Mouse (Mus musculus) c-Kit-positive CD71-negative TER-119-negative erythroid progenitor cells, embryonic 14.5 days (primary cell): ENCODE results near the gene Dusp7.

Experiments
- DNase-seq: peaks from one replicate; pipeline ENCODE4 v3.0.0-alpha.2; 2013; ENCODE audit warnings: low read depth

Dusp7 gene

DNA sequence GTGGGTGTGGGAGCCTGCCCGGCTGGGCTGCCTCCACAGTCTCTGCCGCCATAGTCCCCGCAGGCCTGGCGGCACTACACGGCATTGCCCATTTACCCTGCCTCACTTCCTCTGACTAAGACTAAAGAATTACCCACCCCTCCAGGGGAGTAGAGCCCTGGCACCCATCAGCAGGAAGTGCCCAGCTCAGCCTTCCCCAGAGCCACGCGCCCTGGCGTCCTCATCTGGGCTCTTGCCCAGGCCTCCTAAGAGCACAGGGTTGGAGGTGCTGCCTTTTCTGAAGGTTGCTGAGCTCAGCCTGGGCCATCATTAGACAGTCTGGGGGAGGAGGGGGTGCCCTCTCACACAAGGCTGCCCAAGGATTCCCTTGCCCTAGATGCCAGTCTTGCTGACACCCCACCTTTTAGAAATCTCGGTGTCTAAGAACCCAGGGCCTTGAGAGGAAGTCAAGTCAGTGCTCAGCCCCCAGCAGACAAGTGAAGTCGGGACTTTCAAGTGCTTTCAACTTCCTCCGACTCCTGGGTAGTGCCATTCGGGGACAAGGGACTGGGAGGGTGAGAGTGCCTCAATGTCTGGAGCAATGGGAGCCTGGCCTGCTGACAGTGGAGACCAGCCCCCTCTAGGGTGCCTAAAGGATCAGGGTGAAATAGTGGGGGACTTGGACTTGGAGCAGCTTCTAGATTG lies 17.9 kb downstream of the Dusp7 start:
- no peak for DNase-seq

DNA sequence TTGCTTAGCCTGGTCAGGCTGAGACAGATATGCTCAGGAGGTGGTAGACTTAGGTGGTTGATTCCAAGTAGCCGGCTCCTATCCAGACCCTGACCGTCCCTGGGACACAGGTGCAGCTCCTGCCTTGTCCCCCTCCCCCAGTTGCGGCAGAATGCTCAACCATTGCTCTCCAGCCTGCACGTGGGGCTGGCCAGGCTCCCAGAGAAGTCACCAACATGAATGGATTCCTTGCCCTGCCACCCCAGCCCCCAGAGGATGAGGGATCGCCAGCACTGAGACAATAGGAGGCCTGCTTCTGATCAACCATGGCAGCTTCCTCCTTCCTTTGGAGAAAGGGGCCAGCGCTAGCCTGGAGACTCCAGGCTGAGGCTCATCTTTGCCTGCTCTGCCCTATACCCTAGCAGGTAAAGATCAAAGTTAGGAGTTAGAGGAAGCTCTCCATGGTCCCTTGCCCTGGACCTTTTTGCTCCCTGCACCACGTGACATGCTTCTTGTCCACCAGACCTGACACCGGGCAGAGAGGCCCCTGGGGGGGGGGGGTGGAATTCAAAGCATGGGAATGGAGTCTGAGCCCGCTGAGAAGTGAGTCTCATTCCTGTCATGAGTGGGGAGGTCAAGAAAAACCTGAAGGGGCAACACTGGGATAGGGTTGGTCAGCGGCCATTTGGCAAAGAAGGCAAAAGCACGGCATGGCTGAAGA lies 24.5 kb downstream of the Dusp7 start:
- DNase-seq, result no peak

DNA sequence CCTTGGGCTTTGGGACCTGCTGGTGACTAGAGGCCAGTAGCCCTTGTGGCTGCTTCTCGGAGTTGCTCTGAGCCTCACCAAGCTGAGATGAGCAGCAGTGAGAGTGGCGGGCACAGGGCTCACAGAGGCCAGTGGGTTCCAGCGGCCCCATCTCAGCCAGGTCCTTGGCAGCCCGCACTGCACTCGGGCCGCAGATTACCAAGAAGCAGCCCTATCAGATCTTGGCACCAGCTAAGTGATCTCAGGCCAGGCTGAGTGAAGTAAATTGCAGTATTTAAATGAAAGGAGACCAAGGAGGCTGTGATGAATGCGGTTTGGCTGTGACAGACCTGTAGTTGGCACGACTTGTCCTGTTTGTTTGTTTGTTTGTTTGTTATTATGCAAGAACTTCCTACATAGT lies 25.1 kb downstream of the Dusp7 start:
- DNase-seq, result no peak

DNA sequence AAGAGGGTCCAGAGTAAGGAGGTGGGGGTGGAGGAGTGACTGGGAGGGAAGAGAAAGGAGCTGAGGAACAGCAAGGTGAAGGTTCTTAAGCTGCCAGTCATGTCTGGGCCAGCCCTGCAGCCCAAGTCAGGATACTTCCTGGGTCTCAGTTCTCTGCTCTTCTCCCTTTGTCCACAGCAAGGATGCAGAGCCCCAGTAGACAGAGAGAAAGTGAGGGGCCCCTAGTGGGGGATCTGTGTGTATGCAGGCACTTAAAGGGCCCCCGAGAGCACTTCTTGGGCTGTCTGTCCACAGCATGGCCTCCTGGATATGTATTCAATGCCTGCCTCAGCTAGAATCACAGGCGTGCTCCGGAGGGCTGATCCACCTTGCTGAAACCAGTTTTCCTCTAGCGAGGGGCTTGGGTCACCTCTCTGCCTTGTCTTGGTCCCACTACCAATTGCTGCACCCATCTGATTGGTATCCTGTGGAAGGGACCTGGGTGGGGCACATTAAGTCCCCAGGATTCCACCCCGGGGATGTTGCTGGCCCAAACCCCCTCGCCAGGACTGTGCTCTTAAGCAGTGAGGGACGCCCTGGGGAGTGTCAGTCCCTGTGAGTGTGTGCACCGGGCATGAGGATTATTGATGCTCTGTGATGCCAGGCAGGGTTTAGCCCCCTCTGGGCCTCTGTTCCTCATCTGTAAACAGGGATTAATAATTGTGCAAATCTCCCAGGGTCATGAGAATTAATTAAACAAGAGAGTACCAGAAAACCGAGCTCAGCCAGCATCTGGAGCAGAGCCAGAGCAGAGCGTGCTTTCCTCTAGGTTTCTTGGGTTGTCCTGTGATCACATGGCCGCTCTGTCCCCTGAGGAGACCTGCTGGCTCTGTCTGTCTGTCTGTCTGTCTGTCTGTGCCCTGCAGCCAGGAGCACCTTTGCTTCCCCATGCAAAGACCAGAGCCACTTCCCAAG lies 26.5 kb downstream of the Dusp7 start:
- no peak for DNase-seq

DNA sequence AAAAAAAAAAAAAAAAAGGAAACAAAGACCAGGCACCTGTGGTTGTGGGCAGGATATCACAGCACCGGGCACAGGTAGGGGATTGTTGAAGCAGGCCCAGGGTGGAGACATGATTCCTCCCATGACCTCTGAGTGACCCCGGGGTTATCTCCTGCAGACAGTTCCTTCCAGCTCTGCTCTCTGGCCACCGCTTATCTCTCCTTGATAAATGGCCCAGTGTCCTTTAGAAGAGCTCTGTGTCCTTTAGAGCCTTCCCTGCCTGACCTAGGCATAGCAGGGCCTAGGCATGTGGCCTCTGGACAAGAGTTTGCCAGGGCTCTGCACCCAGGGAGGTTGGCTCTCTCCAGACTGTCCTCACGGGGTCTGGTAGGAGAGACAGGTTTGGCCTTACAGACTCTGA lies 29.3 kb downstream of the Dusp7 start:
- no peak for DNase-seq

DNA sequence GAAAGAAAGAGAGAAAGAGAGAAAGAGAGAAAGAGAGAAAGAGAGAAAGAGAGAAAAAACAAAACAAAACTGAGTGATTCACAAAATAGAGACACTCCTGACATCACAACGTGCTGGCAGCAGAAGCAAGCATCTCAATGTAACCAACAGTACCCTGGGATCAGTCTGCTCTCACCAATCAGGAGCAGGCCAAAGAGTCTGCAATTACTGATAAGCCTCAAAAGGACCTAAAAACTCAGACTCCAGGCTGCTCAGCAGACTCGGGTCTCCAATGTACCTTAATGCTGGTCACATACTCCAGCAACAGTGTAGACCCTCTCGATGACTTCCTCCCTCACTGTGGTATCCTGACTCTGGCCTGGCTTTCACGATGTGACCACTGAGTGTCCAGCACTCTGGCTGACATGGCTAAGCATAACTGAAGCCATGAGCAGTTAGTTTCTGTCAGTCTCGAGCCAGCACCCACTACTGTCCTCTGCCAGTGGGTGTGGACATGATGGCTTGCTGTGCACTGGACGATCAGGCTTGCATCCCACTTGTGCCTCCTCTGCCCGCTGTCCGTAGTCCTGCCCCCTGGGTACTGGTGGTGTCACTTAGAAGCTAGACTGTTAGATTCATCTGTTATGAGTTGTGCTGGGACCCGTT lies 30.4 kb downstream of the Dusp7 start:
- DNase-seq, result no peak

DNA sequence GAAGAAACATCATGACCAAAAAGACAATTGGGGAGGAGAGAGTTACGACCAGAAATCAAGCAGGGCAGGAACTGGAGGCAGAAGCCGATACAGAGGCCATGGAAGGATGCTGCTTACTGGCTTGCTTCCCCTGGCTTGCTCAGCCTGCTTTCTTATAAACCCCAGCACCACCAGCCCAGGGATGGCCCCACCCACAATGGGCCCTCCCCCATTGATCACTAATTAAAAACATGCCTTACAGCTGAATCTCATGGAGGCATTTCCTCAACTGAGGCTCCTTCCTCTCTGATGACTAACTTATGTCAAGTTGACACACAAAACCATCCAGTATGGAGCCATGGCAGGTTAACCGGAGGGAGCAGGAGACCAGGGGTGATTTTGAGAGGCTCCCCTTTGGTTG lies 31.4 kb downstream of the Dusp7 start:
- no peak for DNase-seq

DNA sequence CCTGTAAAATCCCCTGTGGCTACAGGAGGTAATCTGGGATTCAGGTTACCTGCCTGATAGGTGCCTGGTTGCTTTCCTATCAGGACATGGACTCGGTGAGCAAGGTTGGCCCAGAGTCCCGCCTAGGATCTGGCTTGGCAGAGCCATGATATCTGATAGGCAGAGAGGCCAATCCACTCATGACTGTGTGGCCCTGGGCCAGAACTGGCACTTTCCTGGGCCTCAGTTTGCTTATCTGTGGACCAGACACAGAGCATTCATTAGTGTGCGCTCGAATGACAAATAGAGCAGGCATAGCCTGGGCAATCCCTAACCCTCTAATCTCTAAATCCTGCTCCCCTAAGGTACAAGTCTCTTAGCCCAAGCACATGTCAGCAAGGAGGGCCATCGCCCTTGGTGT lies 33.7 kb downstream of the Dusp7 start:
- no peak for DNase-seq

DNA sequence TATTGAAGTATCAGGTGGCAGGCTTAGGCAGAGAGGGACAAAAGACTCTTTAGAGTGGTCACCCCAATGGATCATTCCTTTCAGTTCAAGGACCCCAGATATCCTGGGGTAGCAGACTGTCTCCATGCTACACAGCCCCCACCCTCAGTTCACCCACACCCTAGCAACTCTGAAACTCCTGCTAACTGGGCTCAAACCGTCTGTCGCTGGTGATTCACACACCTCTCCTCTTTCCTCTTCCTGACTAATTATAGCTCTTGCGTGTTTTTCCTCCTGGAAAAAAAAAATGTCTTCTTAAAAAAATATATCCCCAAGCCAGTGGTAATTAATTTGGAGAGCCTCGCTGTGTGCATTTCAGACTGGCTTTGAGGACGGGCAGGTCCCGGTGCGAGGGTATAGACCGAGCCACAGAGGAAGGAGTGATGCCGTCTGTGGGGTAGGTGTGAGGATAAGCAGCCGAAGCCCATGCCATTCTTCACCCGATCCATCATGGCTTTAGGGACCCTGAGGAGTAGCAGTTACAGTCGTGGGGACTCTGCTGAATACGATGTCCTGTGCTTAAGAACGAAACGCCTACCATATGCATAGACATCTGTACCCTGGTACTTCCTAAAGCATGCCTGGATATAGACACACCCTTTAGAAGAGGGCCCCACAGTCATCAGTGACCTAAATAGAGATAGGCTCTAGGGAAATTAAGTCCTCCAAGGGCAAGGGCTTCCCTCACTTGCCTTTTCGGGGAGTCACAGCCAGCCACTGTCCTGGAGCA lies 34.4 kb downstream of the Dusp7 start:
- DNase-seq, result no peak

DNA sequence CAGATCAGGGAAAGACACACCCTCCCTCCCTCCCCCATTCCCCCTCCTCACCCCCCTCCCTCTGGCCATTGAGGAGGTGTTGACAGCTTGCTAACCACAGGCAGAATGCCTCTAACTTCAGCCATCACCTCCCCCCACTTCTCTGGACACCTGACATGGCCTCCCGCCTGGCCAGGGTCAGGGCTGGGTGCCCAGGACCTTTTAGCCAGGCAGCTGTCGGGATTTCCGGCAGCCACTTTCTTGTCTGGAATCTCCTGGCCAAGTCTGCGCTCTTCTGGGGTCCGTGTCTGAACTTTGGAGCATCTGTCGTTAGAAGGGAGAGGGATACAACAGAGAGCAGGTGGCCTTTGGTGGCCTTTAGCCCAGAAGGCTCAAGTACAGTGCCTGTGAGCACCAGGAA lies 36.8 kb downstream of the Dusp7 start:
- DNase-seq, result no peak

DNA sequence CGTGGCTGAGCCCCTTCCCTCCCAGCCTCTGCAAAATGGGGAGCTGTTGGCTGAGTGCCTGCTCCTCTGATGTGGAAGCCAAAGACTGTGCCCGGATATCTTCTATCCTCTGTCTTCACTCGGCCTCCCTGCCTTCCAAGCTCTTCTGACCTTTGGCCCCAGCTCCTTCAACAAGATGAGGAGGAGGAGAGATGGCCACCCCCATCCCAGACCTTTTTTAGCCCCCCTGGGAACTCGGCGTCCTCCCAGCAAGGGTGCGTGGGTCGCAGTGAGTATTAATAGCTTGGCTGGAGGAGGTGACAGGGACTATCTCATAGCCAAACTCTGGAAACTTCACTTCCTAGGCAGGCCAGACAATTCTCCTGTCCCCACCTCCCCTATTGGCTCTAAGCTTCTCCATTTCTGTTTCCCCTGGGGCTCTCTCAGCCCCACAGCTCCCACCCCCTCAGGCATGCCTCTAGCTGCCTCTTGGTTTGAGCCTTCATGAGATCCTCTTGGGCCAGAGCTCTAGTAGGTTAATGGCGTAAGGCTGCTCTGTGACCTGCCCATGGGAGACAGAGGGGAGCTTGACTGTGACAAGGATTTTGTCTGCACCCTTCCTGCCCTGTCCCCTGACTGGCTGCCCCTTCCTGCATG lies 38.1 kb downstream of the Dusp7 start:
- no peak for DNase-seq

DNA sequence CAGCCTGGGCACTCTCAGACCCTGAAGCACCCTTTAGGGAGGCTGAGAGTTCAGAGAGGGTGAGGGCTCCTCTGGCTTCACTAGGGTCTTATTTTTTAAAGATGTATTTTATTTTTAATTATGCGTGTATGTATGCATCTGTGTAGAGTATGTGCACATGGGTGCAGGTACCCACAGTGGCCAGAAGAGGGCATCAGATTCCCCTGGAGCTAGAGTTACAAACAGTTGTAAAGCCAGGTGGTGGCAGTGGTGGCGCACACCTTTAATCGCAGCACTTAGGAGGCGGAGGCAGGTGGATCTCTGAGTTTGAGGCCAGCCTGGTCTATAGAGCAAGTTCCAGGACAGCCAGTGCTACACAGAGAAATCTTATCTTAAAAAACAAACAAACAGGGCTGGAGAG lies 40.7 kb downstream of the Dusp7 start:
- DNase-seq, result no peak

DNA sequence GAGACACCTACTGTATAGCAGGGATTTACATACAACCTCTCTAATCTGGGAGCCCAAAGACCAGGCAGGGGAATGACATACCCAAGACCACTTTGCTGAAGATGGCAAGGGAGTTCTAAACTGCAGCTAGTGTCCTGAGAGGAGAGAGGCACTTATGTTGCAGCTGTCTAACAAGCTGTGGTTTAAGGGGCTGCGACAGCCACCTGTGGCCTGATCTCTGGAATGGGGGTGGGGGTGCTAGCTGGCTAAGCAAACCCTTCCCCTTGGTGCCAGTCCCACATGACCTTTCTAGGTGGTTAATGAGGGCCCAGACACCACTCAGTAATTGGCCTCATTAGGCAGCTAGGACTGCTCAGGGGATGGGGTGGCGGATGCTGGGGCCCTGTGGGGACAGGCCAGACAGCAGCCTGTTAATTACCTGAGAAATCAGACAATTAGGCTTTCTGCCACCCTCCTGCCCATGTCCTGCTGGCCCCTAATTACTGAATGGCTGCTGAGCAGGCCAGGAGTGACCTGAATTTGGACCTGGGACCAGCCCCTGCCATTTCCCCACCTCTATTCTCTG lies 41.7 kb downstream of the Dusp7 start:
- no peak for DNase-seq

DNA sequence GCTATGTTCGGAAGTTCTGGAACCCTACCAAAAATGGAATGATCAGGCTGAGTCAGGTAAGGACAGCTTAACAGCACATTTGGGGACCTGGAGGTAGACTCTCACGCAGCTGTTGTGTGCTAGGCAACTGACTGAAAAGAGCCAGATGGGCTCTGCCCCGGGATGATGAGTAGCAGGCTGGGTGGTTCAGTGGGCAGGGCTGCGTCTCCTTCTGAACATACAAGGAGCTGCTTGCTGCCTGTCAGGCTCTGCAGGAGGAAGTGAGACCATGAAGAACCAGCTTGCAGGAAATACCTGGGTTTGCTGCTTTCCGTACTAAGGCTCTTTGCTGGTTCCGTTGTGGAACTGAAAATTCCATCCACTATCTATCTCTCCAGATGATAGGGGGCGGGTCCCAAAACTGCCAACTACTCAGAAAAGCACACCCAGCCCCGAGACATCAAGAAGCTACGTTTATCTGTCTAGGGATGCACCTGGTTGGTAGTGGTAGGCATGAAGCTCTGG lies 42.7 kb downstream of the Dusp7 start:
- no peak for DNase-seq

DNA sequence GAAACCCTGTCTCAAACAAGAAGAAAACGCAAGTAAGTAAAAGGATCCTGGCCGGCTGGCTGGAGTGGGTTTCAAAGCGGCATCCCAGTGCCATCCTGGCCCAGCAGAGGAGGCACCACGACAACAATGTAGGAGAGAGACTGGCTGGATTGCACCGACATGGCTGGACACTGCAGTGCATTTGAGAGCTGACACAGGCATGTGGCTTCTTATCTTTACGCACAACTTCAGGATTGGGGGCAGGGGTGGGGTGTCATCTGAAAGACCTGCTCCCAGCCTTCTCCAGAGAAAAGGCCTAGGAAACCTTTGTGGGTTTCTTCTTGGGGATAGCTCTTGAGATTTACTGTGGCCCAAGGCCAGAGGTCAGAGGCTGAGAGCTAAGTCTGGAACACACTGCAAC lies 43.3 kb downstream of the Dusp7 start:
- no peak for DNase-seq

DNA sequence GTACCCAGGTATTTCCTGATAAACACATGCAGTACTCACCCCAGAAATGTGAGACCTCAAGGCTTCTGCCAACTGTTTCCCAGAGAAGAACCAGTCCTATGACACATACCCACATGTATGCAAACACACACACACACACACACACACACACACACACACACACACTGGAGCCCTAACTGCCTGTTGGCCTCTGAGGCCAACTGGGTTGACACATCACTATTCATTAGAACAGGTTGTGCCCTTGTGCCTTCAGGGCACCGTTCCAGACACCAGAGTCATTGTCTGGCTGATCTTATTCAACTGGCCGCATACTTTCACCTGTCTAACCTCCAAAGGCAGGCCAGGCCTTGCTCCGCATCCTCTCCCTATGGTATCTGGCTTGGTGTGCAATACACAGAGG lies 43.8 kb downstream of the Dusp7 start:
- no peak for DNase-seq

DNA sequence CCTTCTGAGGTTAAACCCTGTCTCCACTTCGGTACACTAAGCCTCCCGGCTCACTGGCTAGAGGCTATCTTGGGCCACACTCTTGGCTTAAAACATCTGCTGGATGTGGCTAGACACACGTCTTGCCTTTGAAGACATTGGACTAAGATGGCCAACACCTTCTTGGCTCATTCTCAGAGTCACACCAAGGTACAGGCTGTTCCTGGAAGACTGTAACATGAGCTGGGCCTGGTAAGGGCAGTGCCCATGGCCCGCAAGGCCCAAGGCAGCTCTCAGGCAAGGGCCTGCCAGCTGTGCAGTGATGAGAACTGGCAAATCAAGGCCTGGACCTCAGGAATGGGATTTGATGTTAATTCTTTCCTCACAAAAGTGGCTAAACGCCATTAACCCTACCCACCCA lies 45.2 kb downstream of the Dusp7 start:
- no peak for DNase-seq

DNA sequence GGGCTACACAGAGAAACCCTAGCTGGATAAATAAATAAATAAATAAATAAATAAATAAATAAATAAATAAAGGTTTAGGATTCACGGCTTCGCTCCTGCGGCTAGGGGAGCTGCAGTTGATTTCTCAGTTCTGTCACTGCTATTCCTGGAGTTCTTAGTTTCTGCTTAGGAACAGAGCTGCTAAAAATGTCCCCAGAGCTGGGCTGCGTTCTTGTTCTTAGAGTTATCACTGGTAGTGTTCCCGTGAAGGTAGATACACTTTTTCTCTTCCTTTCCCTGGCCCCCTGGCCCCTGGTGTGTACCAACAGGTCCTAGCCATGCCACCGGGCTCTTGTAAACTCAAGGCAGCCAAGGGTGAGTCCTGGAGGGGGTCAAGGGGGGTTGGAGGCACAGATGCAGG lies 48.4 kb downstream of the Dusp7 start:
- DNase-seq, result no peak

DNA sequence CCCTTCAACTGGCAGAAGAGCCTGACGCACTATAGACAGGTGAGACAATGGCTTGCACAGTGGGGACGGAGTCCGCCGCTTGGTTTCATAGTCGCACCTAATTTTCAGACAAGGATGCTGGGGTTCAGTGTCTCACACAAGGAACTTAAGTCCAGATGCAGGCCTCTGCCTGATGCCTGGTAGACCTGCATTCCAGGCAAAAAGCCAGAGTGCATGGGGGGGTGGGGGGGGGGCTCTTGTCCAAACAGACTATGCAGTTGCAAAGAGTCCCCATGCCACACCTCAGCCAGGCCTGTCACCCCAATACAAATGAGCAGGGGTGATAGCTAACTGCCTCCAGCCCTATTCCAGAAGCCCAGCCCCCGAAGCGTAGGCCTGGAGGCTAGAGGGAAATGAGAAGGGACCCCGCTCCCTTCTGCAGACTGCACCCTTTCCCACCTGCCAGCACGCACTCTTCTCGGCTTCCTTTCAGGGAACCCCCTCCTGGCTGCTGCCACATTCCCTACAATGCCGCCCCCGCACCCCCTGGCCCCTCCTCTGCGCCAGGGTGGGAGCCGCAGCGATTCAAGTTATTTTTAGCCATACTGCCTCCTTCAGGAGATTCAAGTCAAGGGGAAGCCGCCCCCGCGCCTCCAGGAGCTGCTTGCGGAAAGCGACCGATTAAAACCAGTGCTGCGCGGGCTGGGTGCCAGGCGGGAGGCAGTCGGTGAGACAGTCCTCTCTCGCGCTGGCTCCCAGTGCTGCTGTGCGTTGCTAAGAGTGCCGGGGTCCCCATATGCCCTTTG lies 49.6 kb downstream of the Dusp7 start:
- DNase-seq, result no peak

DNA sequence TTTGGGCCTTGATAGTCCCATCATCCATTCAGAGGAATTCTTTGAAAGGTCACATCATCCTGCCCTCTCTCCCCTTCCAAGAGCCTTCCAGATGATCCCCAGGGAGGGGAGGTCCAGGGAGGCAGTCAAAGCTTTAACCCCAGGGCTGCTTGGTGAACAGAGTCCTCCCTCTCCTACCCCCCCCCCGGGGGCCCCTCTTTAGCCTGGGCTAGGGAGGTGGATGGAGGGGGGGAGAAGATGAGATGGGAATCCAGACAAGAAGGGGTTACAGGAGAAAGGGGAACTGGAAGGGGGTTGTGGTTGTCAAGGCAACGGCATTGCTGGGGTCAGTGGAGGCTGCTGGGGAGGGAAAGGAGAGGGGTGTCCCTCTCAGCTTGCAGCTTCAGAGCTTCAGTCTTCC lies 52.2 kb downstream of the Dusp7 start:
- no peak for DNase-seq
